Mouse (Mus musculus): ENCODE results near the gene Rps6kc1. TPM values are rescaled to one million over a fixed set of nuclear protein-coding genes. Genes with fewer than 3 reads are reported as not detected.

Gene Rps6kc1
- polyA plus RNA-seq, 1 experiment from 2014 or later, result 4.9 TPM

- no peak overlapping the region for H3K4me3 ChIP-seq (ENCODE audit: low read depth, low read length)
- no peak overlapping the region for H3K4me2 ChIP-seq (ENCODE audit: low read depth, low read length)
- H3K9ac ChIP-seq (ENCODE audit: low read depth, low read length), result no peak overlapping the region
- 58% methylated on average over 5 of the region's 5 CpGs for WGBS (ENCODE audit: insufficient replicate concordance)
- H3K36me3 ChIP-seq (ENCODE audit: control insufficient read depth, insufficient read depth), result no peaks in the 10 kb centered on the region
- H3K27ac ChIP-seq (ENCODE audit: low read length), result no peak overlapping the region
- no peaks in the 10 kb centered on the region for H3K4me1 ChIP-seq (ENCODE audit: control insufficient read depth, low read depth, low read length)
- ATAC-seq (ENCODE audit: low read depth), result no peak
- no peaks in the 10 kb centered on the region for H3K9me3 ChIP-seq (replicated peaks; ENCODE audit: control insufficient read depth, low read length)
- H3K27me3 ChIP-seq (ENCODE audit: control insufficient read depth, insufficient read depth, low read depth, low read length), result no peaks in the 10 kb centered on the region
Measured at GRCm38 (mm10) chr1:190861626-190862025, 49.9 kb downstream of the Rps6kc1 start.

GRCm38 (mm10) chr1:190854465-190854864, 57.1 kb downstream of the Rps6kc1 start:
- Histone ChIP-seq H3K4me2 (ENCODE audit: low read depth, low read length) (no peak overlapping the region), H3K9me3 (replicated peaks; ENCODE audit: control insufficient read depth, low read length) (no peaks in the 10 kb centered on the region), H3K4me3 (ENCODE audit: low read depth, low read length) (no peak overlapping the region), H3K4me1 (ENCODE audit: control insufficient read depth, low read depth, low read length) (no peaks in the 10 kb centered on the region), H3K27ac (ENCODE audit: low read length) (no peak overlapping the region), H3K27me3 (ENCODE audit: control insufficient read depth, insufficient read depth, low read depth, low read length) (no peaks in the 10 kb centered on the region), H3K9ac (ENCODE audit: low read depth, low read length) (no peak overlapping the region), H3K36me3 (ENCODE audit: control insufficient read depth, insufficient read depth) (no peaks in the 10 kb centered on the region)
- 37% methylated on average over 3 of the region's 3 CpGs for WGBS (ENCODE audit: insufficient replicate concordance)
- no peak for ATAC-seq (ENCODE audit: low read depth)

- Histone ChIP-seq H3K36me3 (ENCODE audit: control insufficient read depth, insufficient read depth) (no peaks in the 10 kb centered on the region), H3K9me3 (replicated peaks; ENCODE audit: control insufficient read depth, low read length) (no peaks in the 10 kb centered on the region), H3K4me3 (ENCODE audit: low read depth, low read length) (no peak overlapping the region), H3K27me3 (ENCODE audit: control insufficient read depth, insufficient read depth, low read depth, low read length) (no peaks in the 10 kb centered on the region), H3K9ac (ENCODE audit: low read depth, low read length) (no peak overlapping the region), H3K4me1 (ENCODE audit: control insufficient read depth, low read depth, low read length) (no peaks in the 10 kb centered on the region), H3K4me2 (ENCODE audit: low read depth, low read length) (no peak overlapping the region), H3K27ac (ENCODE audit: low read length) (no peak overlapping the region)
- ATAC-seq (ENCODE audit: low read depth), result no peak
- WGBS (ENCODE audit: insufficient replicate concordance), result 66% methylated on average over 11 of the region's 11 CpGs
Measured at GRCm38 (mm10) chr1:190849162-190849865, 62.3 kb downstream of the Rps6kc1 start.

GRCm38 (mm10) chr1:190848676-190849075, 62.9 kb downstream of the Rps6kc1 start:
- Histone ChIP-seq H3K27me3 (ENCODE audit: control insufficient read depth, insufficient read depth, low read depth, low read length) (no peaks in the 10 kb centered on the region), H3K4me3 (ENCODE audit: low read depth, low read length) (no peak overlapping the region), H3K9ac (ENCODE audit: low read depth, low read length) (no peak overlapping the region), H3K36me3 (ENCODE audit: control insufficient read depth, insufficient read depth) (no peaks in the 10 kb centered on the region), H3K4me2 (ENCODE audit: low read depth, low read length) (no peak overlapping the region), H3K9me3 (replicated peaks; ENCODE audit: control insufficient read depth, low read length) (no peaks in the 10 kb centered on the region), H3K4me1 (ENCODE audit: control insufficient read depth, low read depth, low read length) (no peaks in the 10 kb centered on the region), H3K27ac (ENCODE audit: low read length) (no peak overlapping the region)
- 63% methylated on average over 3 of the region's 3 CpGs for WGBS (ENCODE audit: insufficient replicate concordance)
- no peak for ATAC-seq (ENCODE audit: low read depth)

- Histone ChIP-seq H3K36me3 (ENCODE audit: control insufficient read depth, insufficient read depth) (no peaks in the 10 kb centered on the region), H3K27me3 (ENCODE audit: control insufficient read depth, insufficient read depth, low read depth, low read length) (no peaks in the 10 kb centered on the region), H3K9ac (ENCODE audit: low read depth, low read length) (no peak overlapping the region), H3K4me2 (ENCODE audit: low read depth, low read length) (no peak overlapping the region), H3K9me3 (replicated peaks; ENCODE audit: control insufficient read depth, low read length) (no peaks in the 10 kb centered on the region), H3K27ac (ENCODE audit: low read length) (no peak overlapping the region), H3K4me3 (ENCODE audit: low read depth, low read length) (no peak overlapping the region), H3K4me1 (ENCODE audit: control insufficient read depth, low read depth, low read length) (no peaks in the 10 kb centered on the region)
- WGBS (ENCODE audit: insufficient replicate concordance), result 67% methylated on average over 3 of the region's 3 CpGs
- no peak for ATAC-seq (ENCODE audit: low read depth)
Measured at GRCm38 (mm10) chr1:190846956-190847355, 64.6 kb downstream of the Rps6kc1 start.

GRCm38 (mm10) chr1:190846074-190846730, 65.4 kb downstream of the Rps6kc1 start:
- H3K9ac ChIP-seq (ENCODE audit: low read depth, low read length), result no peak overlapping the region
- H3K36me3 ChIP-seq (ENCODE audit: control insufficient read depth, insufficient read depth), result no peaks in the 10 kb centered on the region
- H3K4me1 ChIP-seq (ENCODE audit: control insufficient read depth, low read depth, low read length), result no peaks in the 10 kb centered on the region
- H3K27me3 ChIP-seq (ENCODE audit: control insufficient read depth, insufficient read depth, low read depth, low read length), result no peaks in the 10 kb centered on the region
- H3K27ac ChIP-seq (ENCODE audit: low read length), result no peak overlapping the region
- H3K4me3 ChIP-seq (ENCODE audit: low read depth, low read length), result no peak overlapping the region
- 75% methylated on average over 11 of the region's 11 CpGs for WGBS (ENCODE audit: insufficient replicate concordance)
- no peak for ATAC-seq (ENCODE audit: low read depth)
- no peak overlapping the region for H3K4me2 ChIP-seq (ENCODE audit: low read depth, low read length)
- H3K9me3 ChIP-seq (replicated peaks; ENCODE audit: control insufficient read depth, low read length), result no peaks in the 10 kb centered on the region

- Histone ChIP-seq H3K4me1 (ENCODE audit: control insufficient read depth, low read depth, low read length) (no peaks in the 10 kb centered on the region), H3K9me3 (replicated peaks; ENCODE audit: control insufficient read depth, low read length) (no peaks in the 10 kb centered on the region), H3K36me3 (ENCODE audit: control insufficient read depth, insufficient read depth) (no peaks in the 10 kb centered on the region), H3K4me3 (ENCODE audit: low read depth, low read length) (no peak overlapping the region), H3K9ac (ENCODE audit: low read depth, low read length) (no peak overlapping the region), H3K27ac (ENCODE audit: low read length) (no peak overlapping the region), H3K4me2 (ENCODE audit: low read depth, low read length) (no peak overlapping the region), H3K27me3 (ENCODE audit: control insufficient read depth, insufficient read depth, low read depth, low read length) (no peaks in the 10 kb centered on the region)
- ATAC-seq (ENCODE audit: low read depth), result no peak
- WGBS (ENCODE audit: insufficient replicate concordance), result 49% methylated on average over 4 of the region's 4 CpGs
Measured at GRCm38 (mm10) chr1:190845419-190845818, 66.2 kb downstream of the Rps6kc1 start.

- H3K4me1 ChIP-seq (ENCODE audit: control insufficient read depth, low read depth, low read length), result no peaks in the 10 kb centered on the region
- H3K4me3 ChIP-seq (ENCODE audit: low read depth, low read length), result no peak overlapping the region
- H3K4me2 ChIP-seq (ENCODE audit: low read depth, low read length), result no peak overlapping the region
- 75% methylated on average over 11 of the region's 11 CpGs for WGBS (ENCODE audit: insufficient replicate concordance)
- no peaks in the 10 kb centered on the region for H3K36me3 ChIP-seq (ENCODE audit: control insufficient read depth, insufficient read depth)
- no peak overlapping the region for H3K27ac ChIP-seq (ENCODE audit: low read length)
- no peak for ATAC-seq (ENCODE audit: low read depth)
- H3K27me3 ChIP-seq (ENCODE audit: control insufficient read depth, insufficient read depth, low read depth, low read length), result no peaks in the 10 kb centered on the region
- H3K9me3 ChIP-seq (replicated peaks; ENCODE audit: control insufficient read depth, low read length), result no peaks in the 10 kb centered on the region
- H3K9ac ChIP-seq (ENCODE audit: low read depth, low read length), result no peak overlapping the region
Measured at GRCm38 (mm10) chr1:190844356-190844755, 67.2 kb downstream of the Rps6kc1 start.

GRCm38 (mm10) chr1:190836046-190836445, 75.5 kb downstream of the Rps6kc1 start:
- Histone ChIP-seq H3K4me1 (ENCODE audit: control insufficient read depth, low read depth, low read length) (peaks cover 3% of the 10 kb centered on the region; the same call in 1 of the 2 replicates), H3K4me3 (ENCODE audit: low read depth, low read length) (no peak overlapping the region), H3K36me3 (ENCODE audit: control insufficient read depth, insufficient read depth) (no peaks in the 10 kb centered on the region), H3K27me3 (ENCODE audit: control insufficient read depth, insufficient read depth, low read depth, low read length) (no peaks in the 10 kb centered on the region), H3K9ac (ENCODE audit: low read depth, low read length) (no peak overlapping the region), H3K4me2 (ENCODE audit: low read depth, low read length) (no peak overlapping the region), H3K9me3 (replicated peaks; ENCODE audit: control insufficient read depth, low read length) (no peaks in the 10 kb centered on the region), H3K27ac (ENCODE audit: low read length) (no peak overlapping the region)
- no peak for ATAC-seq (ENCODE audit: low read depth)
- 65% methylated on average over 2 of the region's 2 CpGs for WGBS (ENCODE audit: insufficient replicate concordance)
